Mouse (Mus musculus) hindlimb bud, embryonic 11.5 days (tissue): Measurements from ENCODE around the gene Nipal1.
A peak's percentile ranks its signal among the peaks of the same experiment; 100 is the strongest.

ENCODE experiments used
- DNase-seq: peaks from one replicate; pipeline ENCODE4 v3.0.0-alpha.2; 2012; ENCODE audit warnings: low read depth, low spot score; ENCODE audit errors: extremely low spot score

Nipal1 gene

GRCm38 (mm10) chr5:72664854-72665253 lies 17.3 kb downstream of the Nipal1 start:
- no peak for DNase-seq

DNA sequence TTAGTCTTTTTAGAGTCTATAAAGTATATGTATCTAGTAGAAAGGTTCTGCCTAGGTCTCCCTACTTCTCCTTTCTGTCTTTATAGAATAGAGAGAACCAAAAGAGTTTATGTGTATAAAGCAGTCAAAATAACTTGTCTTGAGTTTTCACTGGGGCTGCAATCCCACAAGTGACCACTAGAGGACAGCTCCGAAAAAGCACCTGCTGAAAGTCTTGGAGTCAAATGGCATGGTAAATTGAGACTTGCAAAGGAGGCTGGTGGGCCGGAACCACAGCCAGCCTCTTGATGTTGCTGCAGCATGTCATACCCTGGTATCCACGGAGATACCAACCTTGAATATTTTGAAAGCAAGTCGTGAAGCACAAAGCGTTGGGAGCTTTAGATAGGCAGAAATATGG lies 17.7 kb downstream of the Nipal1 start:
- no peak for DNase-seq

- DNase-seq, result no peak
Observed at GRCm38 (mm10) chr5:72666428-72666827, 18.8 kb downstream of the Nipal1 start.

DNA sequence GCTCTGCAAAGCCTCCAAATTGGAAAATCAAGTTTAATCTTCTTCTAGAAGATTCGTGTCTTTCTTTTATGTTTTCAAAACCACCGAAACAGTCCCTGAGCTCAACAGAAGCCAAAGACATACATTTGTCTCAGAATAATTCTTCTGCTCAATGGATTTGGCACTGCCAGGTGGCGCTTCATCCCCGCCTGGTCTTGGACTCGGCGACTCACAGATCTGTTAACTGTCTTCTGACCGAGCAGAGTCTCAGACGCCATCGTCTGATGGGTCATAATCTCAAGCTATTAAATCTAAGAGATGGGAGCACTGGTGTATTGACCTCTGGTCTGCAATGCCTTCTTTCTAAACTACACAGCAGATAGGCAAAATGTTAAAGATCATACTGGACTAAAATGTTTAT lies 20.8 kb downstream of the Nipal1 start:
- DNase-seq, result no peak

DNA sequence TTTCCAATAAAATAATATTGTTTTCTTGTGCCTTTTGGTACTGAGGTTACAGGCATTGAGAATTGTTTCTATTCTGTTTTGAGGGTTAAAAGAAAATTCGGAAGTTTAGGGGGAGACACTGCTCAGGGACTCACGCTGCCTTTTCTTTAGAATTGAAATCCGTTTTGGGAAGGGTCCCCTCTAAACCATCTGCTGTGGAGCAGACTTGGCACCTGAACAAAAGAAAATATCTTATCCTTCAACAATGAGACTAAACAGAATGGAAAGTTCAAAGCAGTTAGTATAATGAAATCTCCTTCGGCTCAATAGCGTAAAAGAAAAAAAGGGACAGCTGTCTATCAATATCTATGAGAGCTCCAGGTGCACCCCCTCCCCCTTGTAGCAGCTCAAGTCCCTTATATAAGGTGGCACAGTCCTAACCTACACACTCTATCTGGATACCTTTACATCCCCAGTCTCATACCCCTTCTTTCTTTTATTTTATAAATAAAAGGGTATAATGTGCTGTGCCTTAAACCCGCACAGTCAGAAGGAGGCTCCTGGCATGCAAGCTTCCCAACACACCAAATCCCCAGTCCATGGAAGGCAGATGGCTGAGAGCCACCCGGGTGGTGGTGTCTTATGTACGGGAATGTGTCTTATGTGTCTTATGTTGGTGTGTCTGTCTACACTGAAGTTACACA lies 23.6 kb downstream of the Nipal1 start:
- no peak for DNase-seq

DNA sequence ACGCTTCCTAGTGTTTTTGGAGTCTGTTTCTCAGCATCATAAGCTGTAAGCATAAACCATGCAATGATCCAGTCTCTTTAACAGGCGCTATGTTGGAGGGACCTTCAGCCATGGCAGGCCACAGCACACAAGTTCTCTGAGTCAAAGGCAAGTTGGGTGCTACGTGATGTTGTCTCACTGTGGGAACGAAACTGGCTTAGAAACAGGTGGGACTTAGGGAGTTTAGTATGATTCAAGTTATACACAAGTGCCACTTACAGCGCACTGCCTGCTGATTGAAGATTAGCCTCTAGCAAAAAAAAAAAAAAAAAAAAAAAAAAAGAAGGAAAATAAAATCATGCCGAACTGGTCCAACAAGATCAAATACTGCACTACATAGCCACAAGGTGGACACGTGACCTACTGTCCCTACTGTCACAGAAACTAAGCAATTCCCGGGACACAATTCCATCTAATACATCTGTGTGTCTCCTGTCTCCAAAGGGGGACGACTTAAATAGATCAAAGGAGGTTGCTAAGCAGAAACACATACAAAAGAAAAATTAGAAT lies 27.5 kb downstream of the Nipal1 start:
- DNase-seq, result no peak

DNA sequence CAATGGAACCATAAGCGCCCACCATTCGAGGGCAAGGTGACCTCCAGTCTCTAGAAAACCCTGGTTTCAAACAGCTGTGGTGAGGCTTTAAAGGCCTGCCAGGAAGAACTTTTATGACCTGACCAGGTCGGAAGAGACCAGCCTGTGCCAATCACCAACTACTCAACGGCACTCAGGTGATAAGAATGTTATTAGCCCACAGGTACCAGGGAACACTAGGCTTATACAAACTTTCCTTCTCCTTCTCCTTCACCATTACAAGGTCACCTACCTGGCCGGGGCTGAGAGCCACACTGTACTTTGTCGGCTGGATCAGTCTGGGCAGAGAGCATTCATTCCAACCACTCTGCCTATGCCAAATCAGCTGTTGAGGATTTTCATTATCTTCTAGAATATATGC lies 33.9 kb downstream of the Nipal1 start:
- no peak for DNase-seq

GRCm38 (mm10) chr5:72689556-72689955 lies 42.0 kb downstream of the Nipal1 start:
- DNase-seq, result no peak

GRCm38 (mm10) chr5:72690516-72690915 lies 42.9 kb downstream of the Nipal1 start:
- DNase-seq, result no peak

GRCm38 (mm10) chr5:72694684-72695083 lies 47.1 kb downstream of the Nipal1 start:
- DNase-seq, result no peak

DNA sequence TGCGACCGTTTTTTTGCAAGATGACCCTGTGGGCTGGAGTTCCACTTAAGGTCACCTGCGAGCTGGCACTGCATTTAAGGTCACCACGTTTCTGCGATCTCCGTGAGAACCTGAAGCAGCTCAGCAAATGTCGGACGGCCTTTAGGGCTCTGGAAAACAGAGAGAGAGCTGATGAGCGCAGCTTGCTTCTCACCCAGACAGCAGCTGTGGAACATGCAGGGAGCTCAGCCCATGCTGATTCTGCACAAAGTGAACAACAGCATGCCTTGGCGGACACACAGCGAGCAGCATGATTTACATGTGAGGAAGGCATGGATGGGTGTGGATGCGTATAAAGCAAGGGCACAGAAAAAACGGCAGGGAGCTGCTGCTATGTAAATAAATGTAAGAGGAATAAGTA lies 48.9 kb downstream of the Nipal1 start:
- DNase-seq, result no peak

- no peak for DNase-seq
Observed at GRCm38 (mm10) chr5:72698343-72698742, 50.7 kb downstream of the Nipal1 start.

- DNase-seq, result no peak
Observed at GRCm38 (mm10) chr5:72698818-72699499, 51.4 kb downstream of the Nipal1 start.

GRCm38 (mm10) chr5:72699500-72699818 lies 51.9 kb downstream of the Nipal1 start:
- no peak for DNase-seq

GRCm38 (mm10) chr5:72702202-72702601 lies 54.6 kb downstream of the Nipal1 start:
- DNase-seq, result peak; percentile 6

DNA sequence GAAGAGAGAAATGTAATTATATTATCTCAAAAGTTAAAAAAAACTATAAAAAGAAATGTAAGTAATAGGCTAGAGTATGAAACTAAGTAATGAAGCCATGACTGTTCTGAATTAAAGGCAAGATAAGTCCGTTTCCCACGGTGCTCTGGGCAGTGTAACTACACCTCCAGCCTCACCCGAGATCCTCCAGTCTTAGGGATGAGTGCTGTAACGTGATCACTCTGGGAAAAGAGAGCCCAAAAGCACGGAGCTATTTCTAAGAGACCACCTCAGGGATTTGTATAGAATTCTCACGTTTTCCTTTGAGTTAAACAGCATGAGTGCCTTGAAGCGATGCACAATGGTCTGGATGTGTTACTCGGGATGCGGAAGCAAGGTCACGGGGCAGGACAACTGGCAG lies 58.5 kb downstream of the Nipal1 start:
- no peak for DNase-seq

DNA sequence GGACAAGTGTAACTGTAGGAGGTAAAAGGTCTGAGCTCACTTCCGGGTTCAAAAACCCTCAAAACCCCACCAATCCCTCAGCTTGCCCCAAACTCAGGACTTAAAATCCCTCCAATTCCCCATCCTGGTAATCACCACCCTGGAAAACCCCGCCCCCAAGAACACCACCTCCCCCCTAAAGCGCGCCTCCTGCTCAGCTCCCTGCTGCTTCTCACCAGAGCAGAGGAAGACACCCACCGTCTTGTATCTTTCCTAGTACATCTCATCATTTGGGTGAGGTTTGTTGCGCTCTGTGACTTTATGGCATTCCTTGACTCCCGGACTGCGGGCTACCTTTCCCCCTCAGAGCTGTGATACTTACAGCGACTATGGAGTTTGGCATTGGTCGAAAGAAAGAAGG lies 59.1 kb downstream of the Nipal1 start:
- no peak for DNase-seq

DNA sequence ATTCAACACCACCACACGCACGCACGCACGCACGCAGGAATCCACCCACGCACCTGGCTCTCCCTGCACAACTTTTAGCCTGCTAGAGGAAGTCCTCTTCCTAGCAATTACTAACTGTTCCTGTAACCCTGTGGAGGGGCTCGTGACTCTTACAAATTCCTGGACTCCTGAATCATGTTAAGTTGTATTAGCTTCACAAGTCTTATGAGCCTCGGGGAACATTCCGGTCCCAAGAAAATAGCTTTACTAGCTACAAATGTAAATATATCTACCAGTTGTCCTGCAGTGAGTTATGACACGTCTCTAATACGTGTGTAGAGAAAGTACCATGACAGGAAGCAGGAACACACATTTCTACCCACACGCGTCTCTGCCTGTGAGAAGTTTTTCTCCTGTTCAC lies 61.9 kb downstream of the Nipal1 start:
- no peak for DNase-seq

- no peak for DNase-seq
Observed at GRCm38 (mm10) chr5:72709976-72710375, 62.4 kb downstream of the Nipal1 start.

DNA sequence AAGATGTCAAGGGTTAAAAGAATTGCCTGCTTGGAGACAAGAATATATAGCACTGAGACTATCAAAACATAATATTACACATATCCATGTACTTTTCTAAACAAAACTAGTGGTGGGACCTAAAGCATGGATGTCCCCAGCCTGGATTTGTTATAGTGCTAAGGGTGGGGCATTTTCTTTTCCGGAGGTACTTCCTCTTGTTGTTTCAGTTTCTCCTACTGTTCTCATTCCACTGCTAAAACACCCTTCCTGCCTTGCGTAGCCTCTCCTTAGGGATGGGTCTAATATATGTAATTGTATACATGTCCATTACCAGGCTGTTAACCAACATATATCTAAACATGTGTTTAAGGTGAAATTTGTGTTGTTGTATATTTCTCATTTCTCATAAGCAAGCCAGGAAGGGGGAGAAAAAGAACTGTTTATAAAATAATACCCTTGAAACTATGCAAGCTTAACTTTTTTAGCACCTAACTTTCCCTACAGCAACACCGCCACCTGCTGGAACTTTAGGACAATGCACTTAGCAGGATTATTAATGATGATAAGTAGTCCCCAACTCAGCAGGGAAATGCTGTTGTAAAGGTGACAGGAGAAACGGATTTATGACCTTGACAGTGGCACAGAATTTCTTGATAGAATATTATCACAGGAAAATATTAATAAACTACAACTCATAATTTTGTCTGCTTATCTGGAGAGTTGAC lies 63.1 kb downstream of the Nipal1 start:
- peak; percentile 52 for DNase-seq

DNA sequence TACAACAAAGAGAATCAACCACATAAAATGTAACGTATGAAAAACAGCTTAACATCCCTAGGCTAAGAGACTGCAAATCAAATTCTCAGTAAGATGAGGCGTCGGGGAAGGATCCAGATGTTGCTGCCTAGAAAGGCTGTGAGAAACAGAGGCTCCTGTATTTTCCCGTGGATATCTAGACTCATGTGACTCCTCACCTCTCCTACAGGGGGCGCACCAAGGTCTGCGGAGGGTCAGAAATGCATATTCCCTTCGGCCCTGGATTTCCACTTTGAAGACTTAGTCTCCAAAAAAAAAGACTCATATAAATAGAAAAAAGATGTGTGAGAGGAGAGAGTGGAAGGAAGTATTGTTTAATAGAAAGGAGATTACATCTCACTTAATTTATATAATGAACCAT lies 73.0 kb downstream of the Nipal1 start:
- DNase-seq, result no peak
